Mouse (Mus musculus) midbrain, embryonic 14.5 days (tissue): ENCODE measurements around the gene Pde10a. TPM values are rescaled to one million over a fixed set of nuclear protein-coding genes. Genes with fewer than 3 reads are reported as not detected.
"Not testable (repeated sequence)": the region's sequence is repeated elsewhere in the genome, so short reads cannot be mapped to it uniquely, and the experiment has no call there.

ENCODE experiments used
- ATAC-seq: fragments of 200-750 bp; cut with Nextera tagmentation; 2 replicates; pipeline ENCODE4 v1.8.0; 2017; ENCODE audit warnings: moderate number of reproducible peaks, moderate library complexity; ENCODE audit not compliant: low FRiP score, low TSS enrichment
- DNase-seq: peaks from one replicate; pipeline ENCODE4 v3.0.0-alpha.2; 2015
- H3K27ac ChIP-seq: fragments of 300-500 bp; sonication (generic); replicated peaks from 2 replicates; pipeline ENCODE4 v1.5.1; 2014; ENCODE audit warnings: mild to moderate bottlenecking, low read depth, low read length, moderate library complexity
- H3K27me3 ChIP-seq: fragments of 300-500 bp; sonication (generic); 2 replicates; pipeline ENCODE4 v1.6.1; 2014; ENCODE audit warnings: low read length, control low read depth, mixed read lengths; ENCODE audit not compliant: control insufficient read depth, insufficient read depth
- H3K36me3 ChIP-seq: fragments of 300-500 bp; sonication (generic); 2 replicates; pipeline ENCODE4 v1.6.1; 2014; ENCODE audit warnings: low read length, control low read depth; ENCODE audit not compliant: control insufficient read depth, insufficient read depth
- H3K4me1 ChIP-seq: fragments of 300-500 bp; sonication (generic); 2 replicates; pipeline ENCODE4 v1.6.1; 2014; ENCODE audit warnings: mild to moderate bottlenecking, antibody characterized with exemption, low read length, control low read depth; ENCODE audit not compliant: control insufficient read depth, insufficient read depth
- H3K4me2 ChIP-seq: fragments of 300-500 bp; sonication (generic); 2 replicates; pipeline ENCODE4 v1.6.1; 2014; ENCODE audit warnings: mild to moderate bottlenecking, low read length, moderate library complexity
- H3K4me3 ChIP-seq: fragments of 300-500 bp; sonication (generic); replicated peaks from 2 replicates; pipeline ENCODE4 v1.5.1; 2014; ENCODE audit warnings: low read depth, low read length
- H3K9ac ChIP-seq: fragments of 300-500 bp; sonication (generic); replicated peaks from 2 replicates; pipeline ENCODE4 v1.6.1; 2014; ENCODE audit warnings: mild to moderate bottlenecking, low read length, moderate library complexity
- H3K9me3 ChIP-seq: fragments of 300-500 bp; sonication (generic); 2 replicates; pipeline ENCODE4 v1.6.1; 2016; ENCODE audit warnings: low read length, control low read depth, mixed read lengths; ENCODE audit not compliant: control insufficient read depth
- WGBS: fragments of 180-500 bp; shearing (Covaris S2); extraction: QIAGEN DNeasy Blood & Tissue Kit; methylation state at CpG from one replicate; pipeline ENCODE4 v1.1.7; 2014; 5-methylcytosine and 5-hydroxymethylcytosine counted together
- polyA plus RNA-seq: library from polyadenylated mRNA; unstranded; fragments of >200 nt; fragmentation: Nextera tagmentation; extraction: Ambion mirVana; gene quantifications from 2 replicates; pipeline ENCODE4 v1.2.1, GENCODE M21; 2014

The Pde10a gene
- polyA plus RNA-seq, 1 experiment from 2014 or later: 14.1 TPM

- ATAC-seq (no peak), DNase-seq (no peak)
Measured at GRCm38 (mm10) chr17:8702503-8702902, 177.3 kb downstream of the Pde10a start.

DNA sequence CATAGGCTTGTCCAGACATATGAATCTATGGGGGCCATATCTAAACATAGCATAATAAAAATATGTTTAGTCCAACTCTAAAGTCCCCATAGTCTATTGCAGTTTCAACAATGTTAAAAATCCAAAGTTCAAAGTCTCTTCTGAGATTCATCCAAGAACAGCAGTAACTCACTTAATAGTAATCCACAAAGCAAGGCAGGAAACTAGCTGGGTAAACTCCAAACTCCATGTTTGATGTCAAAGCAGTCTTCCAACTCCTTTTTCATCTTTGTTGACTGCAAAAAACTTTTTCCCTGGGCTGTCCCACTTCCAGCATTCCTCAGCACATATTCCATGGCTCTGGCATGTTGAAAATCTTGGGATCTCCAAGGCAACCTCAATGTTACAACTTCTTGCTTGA lies 182.8 kb downstream of the Pde10a start:
- DNase-seq (no peak), ATAC-seq (no peak)
- H3K4me2 ChIP-seq: no peak overlapping the region
- H3K4me3 ChIP-seq: no peak overlapping the region
- no peaks in the 10 kb centered on the region for H3K4me1 ChIP-seq
- no peak overlapping the region for H3K27ac ChIP-seq
- no peaks in the 10 kb centered on the region for H3K9me3 ChIP-seq
- H3K9ac ChIP-seq: no peak overlapping the region
- H3K27me3 ChIP-seq: no peaks in the 10 kb centered on the region
- no peaks in the 10 kb centered on the region for H3K36me3 ChIP-seq

More at GRCm38 (mm10) chr17:8702503-8702902, 177.3 kb downstream of the Pde10a start:
- Histone ChIP-seq H3K4me1 (no peaks in the 10 kb centered on the region), H3K27ac (no peak overlapping the region), H3K9me3 (no peaks in the 10 kb centered on the region), H3K27me3 (no peaks in the 10 kb centered on the region), H3K4me2 (no peak overlapping the region), H3K4me3 (no peak overlapping the region), H3K36me3 (no peaks in the 10 kb centered on the region), H3K9ac (no peak overlapping the region)
- 94% methylated on average over 5 of the region's 5 CpGs for WGBS

DNA sequence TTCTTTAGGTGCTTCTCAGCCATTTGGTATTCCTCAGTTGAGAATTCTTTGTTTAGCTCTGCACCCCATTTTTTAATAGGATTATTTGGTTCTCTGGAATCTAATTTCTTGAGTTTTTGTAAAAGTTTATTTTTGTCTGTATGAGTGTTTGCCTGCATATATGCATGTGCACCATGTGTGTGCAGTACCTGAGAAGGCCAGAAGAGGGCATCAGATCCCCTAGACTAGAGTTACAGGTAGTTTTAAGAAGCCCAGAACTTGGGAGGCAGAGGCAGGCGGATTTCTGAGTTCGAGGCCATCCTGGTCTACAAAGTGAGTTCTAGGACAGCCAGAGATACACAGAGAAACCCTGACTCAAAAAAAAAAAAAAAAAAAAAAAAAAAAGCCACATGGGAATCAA lies 187.6 kb downstream of the Pde10a start:
- H3K4me3 ChIP-seq, DNase-seq, H3K9ac ChIP-seq, ATAC-seq, H3K9me3 ChIP-seq, H3K27me3 ChIP-seq, H3K4me2 ChIP-seq, H3K36me3 ChIP-seq, H3K27ac ChIP-seq, H3K4me1 ChIP-seq: not testable (repeated sequence)
- 89% methylated on average over 2 of the region's 2 CpGs for WGBS

- ATAC-seq (no peak), DNase-seq (peak; percentile 20)
- H3K27ac ChIP-seq: no peak overlapping the region
- 71% methylated on average over 10 of the region's 10 CpGs for WGBS
- no peak overlapping the region for H3K4me3 ChIP-seq
- H3K9ac ChIP-seq: no peak overlapping the region
- H3K4me2 ChIP-seq: no peak overlapping the region
- no peaks in the 10 kb centered on the region for H3K36me3 ChIP-seq
- H3K4me1 ChIP-seq: no peaks in the 10 kb centered on the region
- H3K27me3 ChIP-seq: no peaks in the 10 kb centered on the region
- H3K9me3 ChIP-seq: no peaks in the 10 kb centered on the region
Measured at GRCm38 (mm10) chr17:8720961-8721360, 195.8 kb downstream of the Pde10a start.

DNA sequence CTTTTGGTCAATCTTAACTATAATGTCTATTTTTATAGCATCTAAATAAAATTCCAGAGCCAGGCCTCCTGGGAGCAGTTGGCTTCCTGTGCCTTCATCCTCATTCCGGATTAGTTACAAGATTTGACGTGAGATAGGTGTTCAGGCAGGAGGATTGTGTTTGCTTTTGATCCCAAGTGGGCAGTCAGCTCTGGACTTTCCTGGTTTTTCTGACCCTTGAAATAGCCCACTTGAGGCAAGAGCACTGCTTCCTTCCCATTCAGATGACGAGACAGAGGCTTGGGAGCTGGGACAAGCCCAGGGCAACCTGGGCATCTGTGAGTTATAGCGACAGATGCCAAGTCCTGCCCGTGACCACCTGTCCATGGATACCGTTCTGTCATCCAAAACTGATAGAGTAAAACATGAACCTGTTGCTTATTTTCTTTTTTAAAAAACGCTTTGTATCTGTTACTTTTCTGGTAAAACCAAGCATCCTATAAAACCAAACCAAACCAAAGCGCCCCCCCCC lies 199.3 kb downstream of the Pde10a start:
- Histone ChIP-seq H3K9me3 (no peaks in the 10 kb centered on the region), H3K27ac (no peak overlapping the region), H3K36me3 (no peaks in the 10 kb centered on the region), H3K4me1 (no peaks in the 10 kb centered on the region), H3K9ac (no peak overlapping the region), H3K4me3 (no peak overlapping the region), H3K27me3 (no peaks in the 10 kb centered on the region), H3K4me2 (no peak overlapping the region)
- ATAC-seq (no peak), DNase-seq (no peak)
- 92% methylated on average over 8 of the region's 8 CpGs for WGBS

DNA sequence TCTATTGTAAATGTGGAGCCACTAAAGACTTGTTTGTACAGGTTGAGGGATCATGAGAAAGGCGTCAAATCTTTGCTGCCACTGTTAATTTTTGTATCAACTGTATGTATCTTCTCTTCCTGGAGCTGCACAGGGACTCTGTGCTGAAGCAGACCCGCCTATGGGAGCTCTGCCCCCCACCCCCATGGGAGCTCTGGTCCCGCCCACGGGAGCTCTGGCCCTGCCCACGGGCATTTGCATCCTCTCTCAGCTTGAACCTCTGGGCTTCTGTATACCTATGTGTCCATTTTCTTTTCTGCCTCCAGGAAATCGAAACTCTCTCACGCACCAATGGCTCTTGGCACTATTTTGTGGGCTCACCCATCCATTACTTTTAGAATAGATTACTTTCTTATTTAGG lies 203.5 kb downstream of the Pde10a start:
- WGBS: 39% methylated on average over 7 of the region's 7 CpGs
- Histone ChIP-seq H3K4me1 (no peaks in the 10 kb centered on the region), H3K36me3 (no peaks in the 10 kb centered on the region), H3K4me2 (no peak overlapping the region), H3K9ac (no peak overlapping the region), H3K9me3 (no peaks in the 10 kb centered on the region), H3K27ac (no peak overlapping the region), H3K4me3 (no peak overlapping the region), H3K27me3 (no peaks in the 10 kb centered on the region)
- ATAC-seq: no peak
- DNase-seq: no peak

DNA sequence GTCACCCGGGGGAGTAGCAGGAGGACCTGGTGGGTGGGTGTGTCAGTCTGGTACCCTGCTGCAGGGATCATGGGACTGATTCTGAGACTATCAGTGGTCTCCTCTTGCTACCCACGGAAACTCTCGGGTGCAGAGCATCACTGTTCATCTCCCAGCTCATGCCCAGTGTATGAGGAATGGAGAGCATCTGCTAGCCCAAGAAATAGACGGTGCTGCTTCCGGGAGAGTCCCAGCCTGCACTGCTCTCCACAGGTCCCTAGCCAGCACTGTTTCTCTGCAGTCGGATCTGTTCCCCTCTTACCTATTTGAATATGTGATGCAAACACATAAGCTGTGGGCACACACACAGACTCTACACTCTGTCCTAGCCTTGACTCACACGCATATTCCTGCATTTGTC lies 204.6 kb downstream of the Pde10a start:
- DNase-seq (no peak), ATAC-seq (no peak)
- no peaks in the 10 kb centered on the region for H3K4me1 ChIP-seq
- no peaks in the 10 kb centered on the region for H3K9me3 ChIP-seq
- H3K27me3 ChIP-seq: no peaks in the 10 kb centered on the region
- no peak overlapping the region for H3K4me3 ChIP-seq
- no peak overlapping the region for H3K9ac ChIP-seq
- H3K4me2 ChIP-seq: no peak overlapping the region
- H3K27ac ChIP-seq: no peak overlapping the region
- no peaks in the 10 kb centered on the region for H3K36me3 ChIP-seq
- WGBS: 79% methylated on average over 7 of the region's 7 CpGs

DNA sequence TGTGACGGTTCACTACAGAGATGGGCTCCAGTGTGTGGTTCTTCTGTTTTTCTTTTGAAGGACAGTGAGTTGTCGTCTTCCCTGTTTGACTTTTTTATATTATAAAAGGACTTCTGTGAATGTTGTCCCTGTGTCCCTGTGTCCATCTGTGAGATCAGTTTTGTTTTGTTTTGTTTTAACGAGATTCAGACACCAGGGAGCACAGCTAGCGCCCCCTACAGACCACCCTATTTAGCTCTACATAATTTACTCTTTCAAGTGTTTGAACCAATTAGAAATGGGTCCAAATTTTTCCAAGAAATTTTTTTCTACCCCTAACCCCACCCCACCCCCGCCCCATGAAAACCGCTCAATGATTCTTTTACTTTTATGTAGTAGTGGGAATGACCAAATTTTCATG lies 205.9 kb downstream of the Pde10a start:
- H3K4me2 ChIP-seq: no peak overlapping the region
- no peak for ATAC-seq
- no peaks in the 10 kb centered on the region for H3K4me1 ChIP-seq
- no peak overlapping the region for H3K4me3 ChIP-seq
- H3K36me3 ChIP-seq: no peaks in the 10 kb centered on the region
- no peak overlapping the region for H3K9ac ChIP-seq
- no peaks in the 10 kb centered on the region for H3K9me3 ChIP-seq
- no peak overlapping the region for H3K27ac ChIP-seq
- 59% methylated on average over 6 of the region's 6 CpGs for WGBS
- DNase-seq: no peak
- H3K27me3 ChIP-seq: no peaks in the 10 kb centered on the region

- Histone ChIP-seq H3K9ac (no peak overlapping the region), H3K36me3 (no peaks in the 10 kb centered on the region), H3K27me3 (no peaks in the 10 kb centered on the region), H3K4me1 (no peaks in the 10 kb centered on the region), H3K4me3 (no peak overlapping the region), H3K9me3 (no peaks in the 10 kb centered on the region), H3K4me2 (no peak overlapping the region), H3K27ac (no peak overlapping the region)
- ATAC-seq (no peak), DNase-seq (peak; percentile 31)
- WGBS: 70% methylated on average over 6 of the region's 6 CpGs
Measured at GRCm38 (mm10) chr17:8736259-8736658, 211.1 kb downstream of the Pde10a start.
